ENCODE assay signal across 13 mouse cellular contexts in genomic region chr4:137926161-137926560, GRCm38 (mm10).
DNase-seq lines count a peak whose midpoint lies in the region; ATAC-seq and TF ChIP-seq lines count a peak whose summit lies in the region.
"Had no signal": no experiment of that assay in that cellular context is flagged by ENCODE, and none has a peak within 500 bp of the region (broad histone marks: within the 10 kb centered on the region; RNA-seq: fewer than 3 reads in every experiment).

No protein-coding gene starts in this region.

- H3K4me2 ChIP-seq in heart, embryonic 12.5 days: no peak overlapping the region
- no peak overlapping the region for H3K4me2 ChIP-seq in heart, postnatal 0 days (ENCODE audit: low read depth, low read length)
- H3K4me2 ChIP-seq: kidney, embryonic 15.5 days; neural tube, embryonic 13.5 days had no signal

- TF ChIP-seq EP300 in heart, postnatal 0 days (IDR thresholded peaks at IDR 0.05; ENCODE audit: low read depth): no peak

- TF ChIP-seq CTCF in heart, postnatal 0 days (IDR thresholded peaks at IDR 0.05; ENCODE audit: low read depth): no peak

- peaks cover 49% of the 10 kb centered on the region for H3K36me3 ChIP-seq in heart, embryonic 12.5 days
- H3K36me3 ChIP-seq in heart, postnatal 0 days (replicated peaks; ENCODE audit: control insufficient read depth, insufficient read depth, low read length): 0 out of 2 replicates have a peak, but pooled peaks cover 7% of the 10 kb centered on the region

- 0 out of 2 replicates have a peak overlapping the region, but pooled peaks have one; percentile 41 for H3K9ac ChIP-seq in heart, embryonic 12.5 days
- H3K9ac ChIP-seq in heart, postnatal 0 days (replicated peaks; ENCODE audit: low read depth, low read length): no peak overlapping the region
- H3K9ac ChIP-seq: kidney, embryonic 15.5 days; neural tube, embryonic 13.5 days had no signal

- DNase-seq in cerebellum, postnatal 14 days: peak; percentile 55 to 62
- DNase-seq in heart, adult 9 months (ENCODE audit: low spot score in 2 of 2): no peak
- DNase-seq in adrenal gland, postnatal 10 days: peak; percentile 68
- DNase-seq in heart, postnatal 0 days (ENCODE audit: low spot score): peak; percentile 64
- no peak for DNase-seq in ovary, postnatal 14 days (ENCODE audit: low spot score)
- DNase-seq: thymus, adult 18-20 months had no signal

- peaks cover 71% of the 10 kb centered on the region for H3K4me1 ChIP-seq in heart, embryonic 12.5 days (replicated peaks)
- peaks cover 23% of the 10 kb centered on the region; the same call in 1 of the 2 replicates for H3K4me1 ChIP-seq in heart, postnatal 0 days (ENCODE audit: control insufficient read depth, insufficient read depth)

- 82% methylated on average over 14 of the region's 14 CpGs for WGBS in heart, embryonic 12.5 days
- WGBS in heart, postnatal 0 days: 33% methylated on average over 14 of the region's 14 CpGs

- no peaks in the 10 kb centered on the region for H3K27me3 ChIP-seq in heart, embryonic 12.5 days (replicated peaks)
- 0 out of 2 replicates have a peak, but pooled peaks cover under 1% of the 10 kb centered on the region for H3K27me3 ChIP-seq in heart, postnatal 0 days (ENCODE audit: control insufficient read depth, insufficient read depth, low read length)
- H3K27me3 ChIP-seq: kidney, embryonic 15.5 days; neural tube, embryonic 13.5 days had no signal

- no peaks in the 10 kb centered on the region for H3K9me3 ChIP-seq in heart, embryonic 12.5 days (replicated peaks)
- H3K9me3 ChIP-seq in heart, postnatal 0 days (replicated peaks; ENCODE audit: control insufficient read depth, low read length): no peaks in the 10 kb centered on the region
- H3K9me3 ChIP-seq: hindbrain, embryonic 10.5 days; kidney, embryonic 15.5 days; neural tube, embryonic 13.5 days had no signal

- 0 out of 2 replicates have a peak overlapping the region, but pooled peaks have one; percentile 12 for H3K27ac ChIP-seq in heart, embryonic 12.5 days (ENCODE audit: poor library complexity, severe bottlenecking)
- no peak overlapping the region for H3K27ac ChIP-seq in heart, postnatal 0 days (ENCODE audit: low read depth)
- H3K27ac ChIP-seq: hindbrain, embryonic 10.5 days; neural tube, embryonic 13.5 days had no signal

- ATAC-seq in cerebellum, adult (ENCODE audit: insufficient number of reproducible peaks, low FRiP score, low TSS enrichment): no peak
- no peak for ATAC-seq in heart, embryonic 12.5 days (ENCODE audit: insufficient number of reproducible peaks, low FRiP score)
- peak; percentile 63 for ATAC-seq in heart, postnatal 0 days (ENCODE audit: insufficient read depth, low read depth)
- ATAC-seq: forebrain, embryonic 16.5 days had no signal

- H3K4me3 ChIP-seq in heart, embryonic 12.5 days: no peak overlapping the region
- H3K4me3 ChIP-seq in heart, postnatal 0 days (ENCODE audit: low read depth, low read length): no peak overlapping the region
- H3K4me3 ChIP-seq: hindbrain, embryonic 10.5 days; kidney, embryonic 15.5 days; megakaryocyte, embryonic 14.5 days; neural tube, embryonic 13.5 days had no signal

Comparison
In these comparisons a context has a peak if more than half of its experiments do, and no peak if none do; other contexts are left out.
1. DNase-seq: peak in cerebellum, postnatal 14 days (2 of 2), adrenal gland, postnatal 10 days (single experiment) and heart, postnatal 0 days (single experiment); none in heart, adult 9 months (0 of 2) and ovary, postnatal 14 days (single experiment).